Mouse (Mus musculus): ENCODE data around the gene Crim1. TPM values are rescaled to one million over a fixed set of nuclear protein-coding genes. Genes with fewer than 3 reads are reported as not detected.

Gene Crim1
- total and polyA plus RNA-seq, 3 experiments, result 14.1 to 72.8 (median 21.9) TPM

GRCm38 (mm10) chr17:78347111-78347801, 147.2 kb downstream of the Crim1 start:
- DNase-seq (ENCODE audit: extremely low read depth), result no peak
- H3K9ac ChIP-seq (ENCODE audit: insufficient read depth, low read depth), result no peak overlapping the region
- H3K9me3 ChIP-seq (replicated peaks; ENCODE audit: low read length), result no peaks in the 10 kb centered on the region
- no peaks in the 10 kb centered on the region for H3K27me3 ChIP-seq (replicated peaks)
- in situ Hi-C loops (cut with MboI; ENCODE audit: low pct_ligation_motif_present, low pct_unique_long_range_greater_than_20kb, low sequenced_read_pairs), result no loop called here
- dilution Hi-C loops (cut with MboI; ENCODE audit: extremely low pct_ligation_motif_present, extremely low pct_unique_long_range_greater_than_20kb, low sequenced_read_pairs), result no loop called here
- peaks cover 62 to 88% of the 10 kb centered on the region in 2 experiments for H3K36me3 ChIP-seq (replicated peaks in 1 of 2; ENCODE audit: control insufficient read depth in 1 of 2, insufficient read depth in 1 of 2, low read length in 1 of 2)
- H3K4me2 ChIP-seq (ENCODE audit: insufficient read depth, low read depth, poor library complexity, severe bottlenecking), result no peak overlapping the region
- no peak overlapping the region for H3K27ac ChIP-seq (ENCODE audit: insufficient read depth, low read depth)
- no peak overlapping the region for H3K4me3 ChIP-seq (replicated peaks in 1 of 3; ENCODE audit: low read depth in 2 of 3, low read length in 2 of 3, poor library complexity in 1 of 3)
- H3K4me1 ChIP-seq (ENCODE audit: control insufficient read depth in 1 of 2, insufficient read depth in 2 of 2), result peaks cover 2 to 25% of the 10 kb centered on the region in 2 experiments; a peak in 3 of 4 replicates
- no peak for TF ChIP-seq CHD1 (IDR thresholded peaks at IDR 0.05; ENCODE audit: low read depth, low read length)
- no peaks in the 10 kb centered on the region for H3K79me2 ChIP-seq (replicated peaks; ENCODE audit: control insufficient read depth, extremely low read depth, insufficient read depth, poor library complexity, severe bottlenecking)

- dilution Hi-C loops (cut with MboI; ENCODE audit: extremely low pct_ligation_motif_present, extremely low pct_unique_long_range_greater_than_20kb, low sequenced_read_pairs) (no loop called here), in situ Hi-C loops (cut with MboI; ENCODE audit: low pct_ligation_motif_present, low pct_unique_long_range_greater_than_20kb, low sequenced_read_pairs) (no loop called here)
- Histone ChIP-seq H3K27ac (ENCODE audit: insufficient read depth, low read depth) (no peak overlapping the region), H3K9ac (ENCODE audit: insufficient read depth, low read depth) (no peak overlapping the region), H3K4me1 (ENCODE audit: control insufficient read depth in 1 of 2, insufficient read depth in 2 of 2) (peaks cover 2 to 21% of the 10 kb centered on the region in 2 experiments; a peak in 3 of 4 replicates), H3K36me3 (replicated peaks in 1 of 2; ENCODE audit: control insufficient read depth in 1 of 2, insufficient read depth in 1 of 2, low read length in 1 of 2) (peaks cover 74 to 91% of the 10 kb centered on the region in 2 experiments), H3K4me3 (replicated peaks in 1 of 3; ENCODE audit: low read depth in 2 of 3, low read length in 2 of 3, poor library complexity in 1 of 3) (no peak overlapping the region), H3K79me2 (replicated peaks; ENCODE audit: control insufficient read depth, extremely low read depth, insufficient read depth, poor library complexity, severe bottlenecking) (no peaks in the 10 kb centered on the region), H3K4me2 (ENCODE audit: insufficient read depth, low read depth, poor library complexity, severe bottlenecking) (no peak overlapping the region), H3K27me3 (replicated peaks) (no peaks in the 10 kb centered on the region), H3K9me3 (replicated peaks; ENCODE audit: low read length) (no peaks in the 10 kb centered on the region)
- TF ChIP-seq E2F4 (IDR thresholded peaks at IDR 0.05; ENCODE audit: insufficient replicate concordance, low read depth, low read length) (no peak), RAD21 (IDR thresholded peaks at IDR 0.05; ENCODE audit: low read depth, low read length) (no peak), NRF1 (IDR thresholded peaks at IDR 0.05; ENCODE audit: low read depth, low read length) (no peak), MAFK (IDR thresholded peaks at IDR 0.05; ENCODE audit: insufficient replicate concordance, low read length) (no peak), KAT2A (IDR thresholded peaks at IDR 0.05; ENCODE audit: insufficient replicate concordance, low read length) (no peak)
- DNase-seq (ENCODE audit: extremely low read depth), result no peak
Observed at GRCm38 (mm10) chr17:78351676-78352499, 151.8 kb downstream of the Crim1 start.

GRCm38 (mm10) chr17:78352500-78352855, 152.4 kb downstream of the Crim1 start:
- Histone ChIP-seq H3K36me3 (replicated peaks in 1 of 2; ENCODE audit: control insufficient read depth in 1 of 2, insufficient read depth in 1 of 2, low read length in 1 of 2) (peaks cover 77 to 93% of the 10 kb centered on the region in 2 experiments), H3K4me1 (ENCODE audit: control insufficient read depth in 1 of 2, insufficient read depth in 2 of 2) (peaks cover 2 to 16% of the 10 kb centered on the region in 2 experiments; a peak in 3 of 4 replicates), H3K27me3 (replicated peaks) (no peaks in the 10 kb centered on the region), H3K9me3 (replicated peaks; ENCODE audit: low read length) (no peaks in the 10 kb centered on the region), H3K9ac (ENCODE audit: insufficient read depth, low read depth) (no peak overlapping the region), H3K79me2 (replicated peaks; ENCODE audit: control insufficient read depth, extremely low read depth, insufficient read depth, poor library complexity, severe bottlenecking) (no peaks in the 10 kb centered on the region), H3K4me3 (replicated peaks in 1 of 3; ENCODE audit: low read depth in 2 of 3, low read length in 2 of 3, poor library complexity in 1 of 3) (no peak overlapping the region), H3K27ac (ENCODE audit: insufficient read depth, low read depth) (no peak overlapping the region), H3K4me2 (ENCODE audit: insufficient read depth, low read depth, poor library complexity, severe bottlenecking) (no peak overlapping the region)
- DNase-seq (ENCODE audit: extremely low read depth), result no peak
- dilution Hi-C loops (cut with MboI; ENCODE audit: extremely low pct_ligation_motif_present, extremely low pct_unique_long_range_greater_than_20kb, low sequenced_read_pairs), result no loop called here
- in situ Hi-C loops (cut with MboI; ENCODE audit: low pct_ligation_motif_present, low pct_unique_long_range_greater_than_20kb, low sequenced_read_pairs), result no loop called here
- TF ChIP-seq MAFK (IDR thresholded peaks at IDR 0.05; ENCODE audit: insufficient replicate concordance, low read length) (no peak), CTCF (conservative IDR thresholded peaks at IDR 0.05 in 1 of 2, IDR thresholded peaks at IDR 0.05 in 1 of 2; ENCODE audit: low read depth in 2 of 2, low read length in 2 of 2) (no peak), MYC (IDR thresholded peaks at IDR 0.05; ENCODE audit: low read depth, low read length) (no peak), USF2 (conservative IDR thresholded peaks at IDR 0.05; ENCODE audit: low read depth, low read length) (no peak), TBP (conservative IDR thresholded peaks at IDR 0.05; ENCODE audit: low read depth, low read length) (no peak), MEF2A (IDR thresholded peaks at IDR 0.05; ENCODE audit: borderline replicate concordance, low read depth, low read length) (no peak), ZMIZ1 (IDR thresholded peaks at IDR 0.05; ENCODE audit: low read depth, low read length) (no peak), POLR2AphosphoS2 (IDR thresholded peaks at IDR 0.05; ENCODE audit: low read depth, low read length) (no peak), PAX5 (IDR thresholded peaks at IDR 0.05; ENCODE audit: low read length) (no peak)

Measured in CH12.LX (cell line).